Mouse (Mus musculus): ENCODE measurements around the gene Arhgap24.

The Arhgap24 gene

DNA sequence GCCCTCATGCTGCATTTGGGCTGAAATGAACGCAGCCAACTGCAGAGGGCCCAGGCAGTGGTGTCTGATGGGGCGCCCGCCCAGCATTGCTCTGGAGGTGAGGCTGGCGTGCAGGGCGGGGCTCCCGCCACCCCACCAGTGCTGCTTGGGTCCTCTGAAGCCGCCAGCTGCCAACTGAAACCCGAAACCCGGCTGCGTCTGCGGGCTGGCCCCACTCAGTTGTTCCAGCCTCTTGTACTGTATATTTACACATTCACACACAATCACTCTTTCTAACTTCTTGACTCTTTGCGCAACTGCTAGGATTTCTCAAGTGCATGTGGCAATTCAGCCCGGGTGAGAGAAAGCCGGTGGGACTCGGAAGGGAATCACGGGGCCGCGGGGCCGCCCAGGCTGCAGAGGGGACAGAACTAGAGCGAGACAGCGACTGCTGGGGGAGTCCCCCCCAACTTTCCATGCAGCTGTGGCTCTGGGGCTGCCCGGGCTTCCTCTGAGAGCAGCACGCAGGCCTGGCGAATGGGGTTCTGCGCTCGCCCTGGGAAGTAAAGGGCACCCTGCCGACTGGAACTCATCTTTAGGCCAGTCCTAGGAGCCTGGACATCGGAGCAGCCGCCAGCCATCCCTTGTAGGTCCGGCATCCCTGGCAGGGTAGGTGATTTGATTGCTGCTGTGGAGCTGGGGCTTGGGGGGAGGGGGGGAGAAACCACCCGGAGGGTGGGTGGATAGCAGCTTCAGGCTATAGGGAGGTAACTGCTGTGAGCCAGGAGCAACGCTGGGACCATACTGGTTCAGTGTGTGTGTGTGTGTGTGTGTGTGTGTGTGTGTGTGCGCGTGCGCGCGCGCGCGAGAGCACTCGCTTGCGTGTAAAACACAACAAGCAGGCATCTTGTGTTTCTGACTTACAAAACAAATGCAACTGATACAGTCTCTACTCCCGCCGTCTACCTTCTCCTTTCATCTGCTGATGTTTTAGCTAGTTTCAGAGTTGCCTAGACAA is at the start of gene Arhgap24:
Gene Arhgap24, plus strand, starts transcription at position 177 of the 997 bp plus-strand sequence.
- DNase-seq, result peak; percentile 34 to 57

- DNase-seq, result no peak
Measured at GRCm38 (mm10) chr5:102434182-102434581, 47.0 kb upstream of the Arhgap24 start.

DNA sequence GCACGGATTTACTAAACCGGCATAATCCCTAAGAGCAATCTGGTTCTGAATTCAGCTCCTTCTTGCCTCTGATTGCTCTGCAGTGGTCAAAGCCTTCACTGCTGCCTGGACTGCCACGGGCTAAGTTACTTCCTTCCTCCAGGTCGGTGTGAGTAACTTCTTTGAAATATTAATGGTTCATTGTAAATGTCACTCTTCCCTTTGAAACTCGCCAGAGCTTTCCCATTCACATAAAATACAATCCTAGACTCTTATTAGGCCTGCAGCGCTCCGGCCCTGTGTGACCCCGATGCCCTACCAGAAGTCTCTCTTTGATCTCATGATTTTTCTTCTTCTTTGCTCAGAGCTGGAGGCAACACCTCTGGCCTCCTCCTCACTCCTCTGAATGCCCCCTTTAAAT is 44.6 kb upstream of the Arhgap24 start:
- no peak for DNase-seq

DNA sequence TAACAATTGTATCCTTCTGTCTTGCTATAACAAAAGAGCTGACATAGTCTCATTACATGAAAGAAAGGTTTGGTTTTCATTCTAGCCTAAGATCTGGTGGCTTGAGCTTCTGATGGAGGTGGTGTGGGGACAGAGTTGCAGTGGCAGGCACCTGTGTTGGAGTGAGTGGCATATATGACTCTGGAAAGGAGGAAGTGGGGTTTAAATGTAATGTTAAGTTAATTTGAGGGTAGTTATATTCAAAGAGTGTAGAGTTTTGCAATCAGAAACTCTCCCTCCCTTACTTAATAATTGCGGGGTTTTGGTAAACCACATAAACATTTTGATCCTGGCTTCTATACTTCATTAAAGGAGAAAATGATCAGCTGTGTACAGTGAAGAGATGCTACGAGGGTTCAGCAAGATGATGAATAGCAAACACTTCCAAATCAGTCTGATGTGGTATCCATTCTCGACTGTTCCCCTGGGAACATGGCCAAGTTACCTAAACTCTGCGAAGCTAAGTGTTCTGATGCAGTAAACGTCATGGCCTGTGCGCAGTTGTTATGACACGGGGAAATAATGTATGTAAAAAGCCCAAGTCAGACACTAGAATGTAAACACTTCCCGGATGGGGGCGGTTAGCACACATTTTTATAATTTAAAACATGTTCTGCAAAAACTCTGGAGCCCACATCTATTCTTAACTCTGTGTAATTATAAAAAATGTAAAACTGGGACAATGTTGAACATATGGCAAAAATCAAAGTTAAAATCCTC is 41.9 kb upstream of the Arhgap24 start:
- no peak for DNase-seq

GRCm38 (mm10) chr5:102447436-102447835 is 33.8 kb upstream of the Arhgap24 start:
- DNase-seq, result no peak

GRCm38 (mm10) chr5:102450897-102451296 is 30.3 kb upstream of the Arhgap24 start:
- DNase-seq, result no peak

DNA sequence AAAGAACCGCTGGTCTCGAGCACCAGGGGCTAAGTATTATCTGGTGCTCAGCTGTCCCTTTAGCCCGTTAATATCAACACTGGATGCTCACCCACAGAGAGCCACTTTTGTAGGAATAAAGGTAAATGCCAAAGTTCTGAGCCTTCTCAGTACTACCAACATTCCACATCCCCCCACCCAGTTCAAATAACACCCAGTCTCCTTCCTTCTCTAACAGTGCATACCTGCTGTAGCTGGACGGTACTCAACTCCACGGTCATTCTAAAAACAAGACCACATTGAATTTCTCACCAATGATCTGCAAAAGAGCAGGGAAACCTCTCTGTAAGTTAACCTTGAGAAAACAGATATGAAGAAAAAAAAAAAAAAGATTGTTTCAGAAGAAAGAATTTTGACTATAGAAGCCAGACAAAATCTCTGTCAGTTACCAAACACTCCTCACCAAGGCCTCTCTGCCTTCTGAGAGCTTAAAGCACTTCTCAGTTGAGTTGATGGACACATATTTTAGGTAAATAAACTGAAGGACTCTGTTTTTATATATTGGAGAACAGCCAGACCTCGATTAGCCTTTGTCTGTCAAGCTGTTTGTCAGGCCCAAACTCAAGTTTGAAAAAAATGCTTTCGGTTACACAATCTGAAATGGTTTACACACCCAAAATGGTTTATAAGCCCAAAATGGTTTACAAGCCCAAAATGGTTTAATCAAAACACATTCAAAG is 29.0 kb upstream of the Arhgap24 start:
- DNase-seq, result no peak

DNA sequence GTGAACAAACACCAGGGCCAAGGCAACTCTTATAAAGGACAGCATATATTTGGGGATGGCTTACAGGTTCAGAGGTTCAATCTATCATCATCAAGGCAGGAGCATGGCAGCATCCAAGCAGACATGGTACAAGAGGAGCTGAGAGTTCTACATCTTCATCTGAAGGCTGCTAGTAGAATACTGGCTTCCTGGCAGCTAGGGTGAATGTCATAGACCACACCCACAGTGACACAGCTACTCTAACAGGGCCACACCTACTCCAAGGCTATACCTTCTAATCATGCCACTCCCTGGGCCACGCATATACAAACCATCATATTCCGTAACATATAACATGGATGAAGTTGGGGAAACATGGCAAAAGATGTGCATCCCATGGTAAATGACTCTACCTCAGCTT is 27.9 kb upstream of the Arhgap24 start:
- no peak for DNase-seq

- DNase-seq, result no peak
Measured at GRCm38 (mm10) chr5:102455247-102455646, 25.9 kb upstream of the Arhgap24 start.

GRCm38 (mm10) chr5:102460452-102461197 is 20.6 kb upstream of the Arhgap24 start:
- DNase-seq, result no peak

DNA sequence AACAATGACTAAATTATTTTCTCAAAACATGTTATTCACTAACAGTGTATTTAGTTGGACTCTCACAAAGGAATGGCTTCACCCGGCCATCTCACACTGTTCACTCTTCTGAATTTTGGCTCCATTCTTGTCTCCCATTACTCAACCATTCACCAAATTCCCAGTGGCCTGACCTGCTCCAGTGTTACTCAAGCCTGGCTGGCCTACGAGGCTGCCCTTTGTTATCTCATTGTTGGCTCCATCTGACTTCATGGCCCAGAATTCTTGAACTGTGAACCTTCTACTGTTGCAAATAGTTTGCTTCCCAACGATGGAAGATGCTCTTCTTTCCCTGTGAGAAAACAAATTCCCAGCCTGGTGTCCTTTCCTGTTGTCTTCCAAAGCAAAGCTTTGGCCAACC is 18.2 kb upstream of the Arhgap24 start:
- peak in 1 of 2 experiments; percentile 5 for DNase-seq

- DNase-seq, result no peak
Measured at GRCm38 (mm10) chr5:102465372-102465771, 15.8 kb upstream of the Arhgap24 start.

GRCm38 (mm10) chr5:102468292-102468691 is 12.9 kb upstream of the Arhgap24 start:
- no peak for DNase-seq

DNA sequence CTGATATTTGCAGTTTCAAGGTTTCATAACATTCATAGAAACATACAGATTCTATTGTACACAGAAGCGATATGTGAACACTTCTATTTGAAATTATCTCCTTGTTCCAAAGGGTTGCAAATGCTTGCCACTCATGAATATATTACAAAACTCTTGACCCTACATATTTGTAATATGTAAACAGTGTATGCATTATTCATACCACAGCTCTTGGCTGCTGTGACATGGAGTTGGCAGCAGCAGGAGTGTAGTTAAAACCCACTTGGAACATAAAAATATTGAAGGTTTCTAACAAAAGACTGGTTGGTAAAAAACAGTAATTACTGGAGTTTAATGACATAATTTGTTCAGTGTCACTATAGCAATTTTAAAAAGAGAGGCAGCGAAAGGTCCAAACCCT is 10.9 kb upstream of the Arhgap24 start:
- no peak for DNase-seq

- DNase-seq, result no peak
Measured at GRCm38 (mm10) chr5:102478076-102478475, 3.1 kb upstream of the Arhgap24 start.

DNA sequence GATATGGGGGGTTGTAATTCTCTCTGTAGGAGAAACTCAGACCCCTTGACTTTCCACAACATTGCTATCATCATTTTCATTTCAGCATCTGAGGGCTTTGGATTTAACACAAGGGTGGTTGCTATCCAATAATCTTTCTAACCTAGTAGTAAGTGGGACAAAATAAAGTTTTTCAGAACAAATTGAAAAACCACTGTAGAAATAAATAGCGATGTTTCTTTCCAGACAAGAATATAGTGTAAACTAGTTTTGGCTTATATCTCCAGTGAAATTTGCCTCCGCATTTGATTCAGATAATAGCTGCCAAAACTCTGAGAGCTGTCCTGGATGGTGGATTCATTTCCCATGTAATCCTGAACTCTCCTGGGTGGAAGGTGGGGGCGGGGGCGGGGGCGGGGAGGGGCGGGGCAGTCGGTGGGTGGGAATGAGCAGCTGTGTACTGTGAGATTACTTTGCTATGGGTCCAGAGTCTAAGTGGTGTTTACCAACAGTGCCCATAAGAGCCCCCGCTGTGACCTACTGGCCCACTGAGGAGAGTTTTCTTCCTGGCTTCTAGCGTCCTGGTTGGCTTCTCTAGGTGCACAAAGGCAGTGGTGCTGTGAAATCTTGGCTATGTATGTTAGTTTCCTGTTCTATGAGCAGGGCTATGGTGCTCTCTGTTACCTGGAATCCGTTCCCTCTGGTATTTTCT is 2.2 kb downstream of the Arhgap24 start:
- no peak for DNase-seq

- DNase-seq, result no peak
Measured at GRCm38 (mm10) chr5:102491554-102491953, 10.4 kb downstream of the Arhgap24 start.

DNA sequence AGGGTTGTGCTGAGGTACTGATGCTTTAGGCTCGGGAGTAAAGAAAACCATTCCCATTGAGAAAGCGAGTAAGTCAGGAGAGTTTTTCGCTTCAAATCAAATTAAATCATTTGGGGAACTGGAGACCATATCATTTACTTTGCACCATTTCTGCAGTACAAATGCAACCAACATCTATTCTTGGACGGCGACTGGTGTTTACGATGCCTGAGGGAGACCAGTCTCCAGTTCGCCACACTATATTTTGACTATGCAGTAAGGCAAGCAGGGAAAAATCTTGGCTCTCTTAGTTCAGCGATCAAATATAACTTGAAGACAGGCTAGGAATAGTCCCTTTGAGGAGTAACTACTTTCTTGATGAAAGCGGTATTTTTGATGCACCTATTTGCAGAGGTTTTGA is 11.0 kb downstream of the Arhgap24 start:
- DNase-seq, result no peak

DNA sequence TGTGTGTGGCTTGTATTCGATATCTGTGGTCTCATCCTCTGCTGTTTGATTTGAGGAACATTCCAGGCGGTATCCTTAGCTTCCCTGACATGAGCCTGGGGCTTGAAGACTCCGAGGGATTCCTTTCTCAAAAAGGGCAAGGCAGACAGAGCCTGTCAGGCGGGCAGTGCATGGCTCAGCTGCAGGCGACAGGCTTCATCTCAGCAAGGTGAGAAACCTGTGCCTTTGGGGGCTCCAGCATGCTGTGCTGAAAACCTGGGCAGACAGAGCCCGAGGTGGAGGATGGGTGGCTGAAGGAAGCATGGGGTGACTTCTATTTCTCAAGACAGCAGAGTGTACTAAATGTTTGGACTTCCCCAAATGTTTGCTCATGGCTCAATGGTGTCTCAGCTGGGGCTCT is 13.6 kb downstream of the Arhgap24 start:
- DNase-seq, result no peak

DNA sequence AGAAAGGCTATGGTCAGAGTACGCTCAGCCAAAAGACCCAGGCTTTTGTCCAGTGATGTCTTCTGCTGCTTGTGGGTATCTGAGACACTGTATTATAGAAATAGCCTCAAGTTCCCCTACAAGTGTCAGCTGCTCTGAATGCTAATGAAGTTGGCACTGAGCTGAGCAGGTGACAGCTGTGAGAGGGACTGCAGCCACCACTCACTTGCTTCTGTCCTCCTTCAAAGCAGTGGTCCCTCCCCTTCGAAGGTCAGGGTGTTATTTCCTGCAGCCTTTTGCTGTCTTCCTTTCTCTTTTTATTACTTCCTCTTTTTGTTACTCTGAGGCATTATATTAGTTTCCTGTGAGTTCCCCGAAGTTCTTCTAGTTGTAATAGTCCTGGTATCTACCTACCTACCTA is 16.0 kb downstream of the Arhgap24 start:
- DNase-seq, result no peak

- DNase-seq, result no peak
Measured at GRCm38 (mm10) chr5:102498747-102499146, 17.6 kb downstream of the Arhgap24 start.

GRCm38 (mm10) chr5:102502333-102502732 is 21.1 kb downstream of the Arhgap24 start:
- peak in 1 of 2 experiments; percentile 8 for DNase-seq

Measured in kidney, postnatal 25 days (tissue).